Mouse (Mus musculus) limb, embryonic 11.5 days (tissue): Measurements from ENCODE around the gene Pitpnc1. TPM values are rescaled to one million over a fixed set of nuclear protein-coding genes. Genes with fewer than 3 reads are reported as not detected.

Experiments
- ATAC-seq: fragments of 200-750 bp; cut with Nextera tagmentation; 2 replicates; pipeline ENCODE4 v1.8.0; 2017; ENCODE audit warnings: low read depth; ENCODE audit not compliant: insufficient number of reproducible peaks, low FRiP score, low TSS enrichment
- DNase-seq: peaks from one replicate; pipeline ENCODE4 v3.0.0-alpha.2; 2015; ENCODE audit warnings: low spot score
- H3K27ac ChIP-seq: fragments of 300-500 bp; sonication (generic); replicated peaks from 2 replicates; pipeline ENCODE4 v1.5.1; 2014; ENCODE audit warnings: low read depth, mild to moderate bottlenecking, low read length
- H3K27me3 ChIP-seq: fragments of 300-500 bp; sonication (generic); 2 replicates; pipeline ENCODE4 v1.6.1; 2014; ENCODE audit warnings: mild to moderate bottlenecking, low read length, mixed read lengths; ENCODE audit not compliant: control insufficient read depth, insufficient read depth
- H3K36me3 ChIP-seq: fragments of 300-500 bp; sonication (generic); 2 replicates; pipeline ENCODE4 v1.6.1; 2014; ENCODE audit warnings: mild to moderate bottlenecking, low read length, moderate library complexity, mixed read lengths; ENCODE audit not compliant: control insufficient read depth, insufficient read depth
- H3K4me1 ChIP-seq: fragments of 300-500 bp; sonication (generic); 2 replicates; pipeline ENCODE4 v1.6.1; 2014; ENCODE audit warnings: low read length, mixed read lengths; ENCODE audit not compliant: control insufficient read depth, insufficient read depth
- H3K4me2 ChIP-seq: fragments of 300-500 bp; sonication (generic); 2 replicates; pipeline ENCODE4 v1.6.1; 2014; ENCODE audit warnings: low read depth, mild to moderate bottlenecking, moderate library complexity; ENCODE audit not compliant: severe bottlenecking
- H3K4me3 ChIP-seq: fragments of 300-500 bp; sonication (generic); 2 replicates; pipeline ENCODE4 v1.5.1; 2014; ENCODE audit warnings: low read depth, low read length
- H3K9ac ChIP-seq: fragments of 300-500 bp; sonication (generic); 2 replicates; pipeline ENCODE4 v1.6.1; 2014; ENCODE audit warnings: mild to moderate bottlenecking, low read length
- H3K9me3 ChIP-seq: fragments of 300-500 bp; sonication (generic); 2 replicates; pipeline ENCODE4 v1.6.1; 2016; ENCODE audit warnings: low read length; ENCODE audit not compliant: control insufficient read depth
- WGBS: fragments of 180-500 bp; shearing (Covaris S2); extraction: QIAGEN DNeasy Blood & Tissue Kit; methylation state at CpG from one replicate; pipeline ENCODE4 v1.1.7; 2014; 5-methylcytosine and 5-hydroxymethylcytosine counted together
- polyA plus RNA-seq: library from polyadenylated mRNA; unstranded; fragments of >200 nt; fragmentation: Nextera tagmentation; extraction: Ambion mirVana; gene quantifications from 2 replicates; pipeline ENCODE4 v1.2.1, GENCODE M21; 2014

Gene Pitpnc1
- polyA plus RNA-seq, 1 experiment from 2014 or later: 35.3 TPM

DNA sequence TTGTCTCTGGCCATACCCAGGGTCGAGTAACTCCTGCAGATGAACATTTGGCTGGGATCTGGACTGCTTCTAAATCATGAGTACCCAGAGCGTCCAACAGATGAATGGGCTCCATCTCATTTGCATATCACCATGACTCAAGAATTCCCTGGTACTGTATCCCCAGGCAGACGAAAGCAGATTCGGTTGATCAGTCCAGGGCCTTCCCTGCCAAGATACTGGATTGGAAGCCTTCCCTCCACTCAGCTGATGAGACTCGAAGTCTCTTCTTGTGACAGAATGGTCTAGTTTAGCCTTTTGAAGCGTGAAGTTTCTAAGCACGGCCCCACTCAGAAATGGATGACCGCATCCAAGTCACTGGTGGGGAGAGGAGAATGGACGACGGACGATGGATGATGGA, 134.7 kb downstream of the Pitpnc1 start:
- no peak overlapping the region for H3K9ac ChIP-seq
- no peaks in the 10 kb centered on the region for H3K27me3 ChIP-seq
- H3K4me2 ChIP-seq: no peak overlapping the region
- H3K36me3 ChIP-seq: no peaks in the 10 kb centered on the region
- no peak overlapping the region for H3K27ac ChIP-seq
- H3K4me1 ChIP-seq: peaks cover 7% of the 10 kb centered on the region
- no peak overlapping the region for H3K4me3 ChIP-seq
- DNase-seq: no peak
- WGBS: 94% methylated on average over 11 of the region's 11 CpGs
- no peaks in the 10 kb centered on the region for H3K9me3 ChIP-seq
- ATAC-seq: no peak

DNA sequence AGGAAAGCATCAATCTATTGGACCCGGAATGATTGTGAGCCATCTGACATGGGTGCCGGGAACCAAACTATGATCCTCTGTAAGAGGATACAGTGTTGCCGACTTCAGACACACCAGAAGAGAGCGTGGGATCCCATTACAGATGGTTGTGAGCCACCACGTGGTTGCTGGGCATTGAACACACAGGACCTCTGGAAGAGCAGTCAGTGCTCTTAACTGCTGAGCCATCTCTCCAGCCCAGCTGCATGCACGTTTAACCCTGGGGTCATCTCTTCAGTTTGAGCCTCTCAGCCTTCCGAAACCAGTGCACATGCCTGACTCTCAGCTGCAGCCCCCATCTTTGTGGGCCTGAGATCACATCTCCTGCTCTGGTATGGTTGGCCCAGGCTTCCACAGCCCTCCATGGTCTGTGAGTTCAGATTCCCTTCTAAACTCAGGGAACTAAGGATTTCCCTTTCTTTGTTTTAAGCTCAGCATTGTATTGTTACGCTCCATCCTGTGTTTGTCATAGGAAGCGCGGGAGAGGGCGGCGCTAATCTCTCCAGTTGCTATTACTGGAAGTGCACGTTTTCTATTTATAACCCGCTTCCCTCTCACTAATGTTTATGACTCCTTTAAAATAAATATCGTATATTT, 135.5 kb downstream of the Pitpnc1 start:
- DNase-seq (no peak), ATAC-seq (no peak)
- 83% methylated on average over 15 of the region's 15 CpGs for WGBS
- no peaks in the 10 kb centered on the region for H3K36me3 ChIP-seq
- no peak overlapping the region for H3K9ac ChIP-seq
- H3K9me3 ChIP-seq: no peaks in the 10 kb centered on the region
- no peaks in the 10 kb centered on the region for H3K27me3 ChIP-seq
- H3K4me3 ChIP-seq: no peak overlapping the region
- H3K27ac ChIP-seq: no peak overlapping the region
- peaks cover 7% of the 10 kb centered on the region for H3K4me1 ChIP-seq
- H3K4me2 ChIP-seq: no peak overlapping the region

DNA sequence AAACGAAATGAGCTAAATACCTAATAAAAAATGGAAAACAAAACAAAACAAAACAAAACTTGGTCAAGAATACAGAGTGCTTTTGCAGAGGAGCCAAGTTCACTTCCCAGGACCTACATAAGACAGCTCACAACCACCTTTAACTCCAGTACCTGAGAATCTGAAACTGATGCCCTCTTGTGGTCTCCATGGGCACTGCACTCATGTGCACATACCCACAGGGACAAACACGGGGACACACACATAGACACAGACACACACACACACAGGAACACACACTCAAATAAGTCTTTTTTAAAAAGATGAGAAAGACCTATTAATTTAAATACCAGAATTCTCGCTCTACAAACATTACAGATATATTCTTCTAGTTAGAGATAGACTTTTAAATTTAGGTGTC, 137.6 kb downstream of the Pitpnc1 start:
- Histone ChIP-seq H3K4me2 (no peak overlapping the region), H3K36me3 (no peaks in the 10 kb centered on the region), H3K4me1 (peaks cover 7% of the 10 kb centered on the region), H3K9ac (no peak overlapping the region), H3K9me3 (no peaks in the 10 kb centered on the region), H3K27ac (no peak overlapping the region), H3K4me3 (no peak overlapping the region), H3K27me3 (no peaks in the 10 kb centered on the region)
- ATAC-seq: no peak
- WGBS: 94% methylated on average over 3 of the region's 3 CpGs
- DNase-seq: no peak

DNA sequence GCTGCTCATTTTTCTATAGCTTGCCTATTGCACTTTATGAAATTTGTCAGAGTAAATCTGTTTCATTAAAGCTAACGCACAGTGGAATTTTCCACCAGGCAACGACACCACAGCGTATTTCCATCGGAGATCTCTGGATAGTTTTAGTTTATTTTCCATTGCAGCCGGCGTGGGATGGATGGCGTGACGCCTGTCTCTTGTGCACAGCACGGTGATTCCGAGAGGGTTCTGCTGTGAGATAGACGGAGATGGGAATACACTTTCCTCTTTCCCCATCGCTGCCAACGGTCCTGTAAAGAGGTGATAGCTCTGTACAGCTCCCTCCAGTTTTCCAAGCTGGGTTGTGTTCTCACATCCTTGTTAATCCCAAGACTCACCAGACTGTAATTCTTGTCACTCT, 138.2 kb downstream of the Pitpnc1 start:
- ATAC-seq (no peak), DNase-seq (no peak)
- no peaks in the 10 kb centered on the region for H3K9me3 ChIP-seq
- no peak overlapping the region for H3K4me3 ChIP-seq
- no peak overlapping the region for H3K27ac ChIP-seq
- H3K4me1 ChIP-seq: peaks cover 2% of the 10 kb centered on the region
- 95% methylated on average over 13 of the region's 13 CpGs for WGBS
- no peaks in the 10 kb centered on the region for H3K36me3 ChIP-seq
- H3K4me2 ChIP-seq: no peak overlapping the region
- H3K27me3 ChIP-seq: no peaks in the 10 kb centered on the region
- no peak overlapping the region for H3K9ac ChIP-seq

DNA sequence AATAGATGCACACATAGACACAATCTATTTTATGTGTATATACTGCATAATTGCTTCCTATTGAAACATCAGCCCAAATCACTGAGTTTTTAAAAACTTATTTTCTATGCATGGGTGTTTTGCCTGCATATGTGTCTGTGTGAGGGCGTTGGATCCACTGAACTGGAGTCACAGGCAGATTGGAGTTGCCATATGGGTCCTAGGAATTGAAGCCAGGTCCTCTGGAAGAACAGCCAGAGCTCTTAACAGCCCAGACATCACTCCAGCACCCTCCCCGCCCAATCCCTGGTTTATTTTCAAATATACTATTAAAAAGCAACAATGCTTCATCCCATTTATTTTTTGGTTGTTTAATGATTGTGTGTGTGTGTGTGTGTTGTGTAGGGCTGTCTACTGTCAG, 139.1 kb downstream of the Pitpnc1 start:
- WGBS: 90% methylated on average over 2 of the region's 2 CpGs
- no peaks in the 10 kb centered on the region for H3K36me3 ChIP-seq
- no peak overlapping the region for H3K4me3 ChIP-seq
- no peak overlapping the region for H3K9ac ChIP-seq
- H3K27me3 ChIP-seq: no peaks in the 10 kb centered on the region
- no peak for DNase-seq
- no peak overlapping the region for H3K4me2 ChIP-seq
- ATAC-seq: no peak
- no peaks in the 10 kb centered on the region for H3K4me1 ChIP-seq
- no peaks in the 10 kb centered on the region for H3K9me3 ChIP-seq
- H3K27ac ChIP-seq: no peak overlapping the region

DNA sequence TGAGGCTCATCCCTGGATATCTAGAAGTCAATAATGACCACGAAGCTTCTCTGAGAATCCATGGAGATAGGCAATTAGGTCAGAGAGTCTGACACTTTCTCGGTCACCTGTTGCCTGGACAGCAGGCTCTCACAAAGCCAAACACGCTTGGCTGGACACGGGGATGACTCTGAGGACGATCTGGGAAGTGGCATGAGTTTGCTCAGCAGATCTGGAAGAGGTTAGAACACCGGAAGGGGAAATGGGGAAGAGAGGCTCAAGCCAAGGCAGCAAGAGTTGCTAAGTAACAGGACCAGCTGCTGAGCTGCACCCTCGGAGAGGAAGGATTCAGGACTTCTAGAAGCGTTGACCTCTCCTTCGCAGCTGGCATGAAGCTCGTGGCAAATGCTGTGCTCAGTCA, 143.2 kb downstream of the Pitpnc1 start:
- no peak overlapping the region for H3K4me3 ChIP-seq
- H3K27ac ChIP-seq: no peak overlapping the region
- H3K9ac ChIP-seq: no peak overlapping the region
- H3K27me3 ChIP-seq: no peaks in the 10 kb centered on the region
- H3K4me2 ChIP-seq: no peak overlapping the region
- ATAC-seq (no peak), DNase-seq (no peak)
- no peaks in the 10 kb centered on the region for H3K36me3 ChIP-seq
- 89% methylated on average over 10 of the region's 10 CpGs for WGBS
- H3K4me1 ChIP-seq: no peaks in the 10 kb centered on the region
- H3K9me3 ChIP-seq: no peaks in the 10 kb centered on the region

DNA sequence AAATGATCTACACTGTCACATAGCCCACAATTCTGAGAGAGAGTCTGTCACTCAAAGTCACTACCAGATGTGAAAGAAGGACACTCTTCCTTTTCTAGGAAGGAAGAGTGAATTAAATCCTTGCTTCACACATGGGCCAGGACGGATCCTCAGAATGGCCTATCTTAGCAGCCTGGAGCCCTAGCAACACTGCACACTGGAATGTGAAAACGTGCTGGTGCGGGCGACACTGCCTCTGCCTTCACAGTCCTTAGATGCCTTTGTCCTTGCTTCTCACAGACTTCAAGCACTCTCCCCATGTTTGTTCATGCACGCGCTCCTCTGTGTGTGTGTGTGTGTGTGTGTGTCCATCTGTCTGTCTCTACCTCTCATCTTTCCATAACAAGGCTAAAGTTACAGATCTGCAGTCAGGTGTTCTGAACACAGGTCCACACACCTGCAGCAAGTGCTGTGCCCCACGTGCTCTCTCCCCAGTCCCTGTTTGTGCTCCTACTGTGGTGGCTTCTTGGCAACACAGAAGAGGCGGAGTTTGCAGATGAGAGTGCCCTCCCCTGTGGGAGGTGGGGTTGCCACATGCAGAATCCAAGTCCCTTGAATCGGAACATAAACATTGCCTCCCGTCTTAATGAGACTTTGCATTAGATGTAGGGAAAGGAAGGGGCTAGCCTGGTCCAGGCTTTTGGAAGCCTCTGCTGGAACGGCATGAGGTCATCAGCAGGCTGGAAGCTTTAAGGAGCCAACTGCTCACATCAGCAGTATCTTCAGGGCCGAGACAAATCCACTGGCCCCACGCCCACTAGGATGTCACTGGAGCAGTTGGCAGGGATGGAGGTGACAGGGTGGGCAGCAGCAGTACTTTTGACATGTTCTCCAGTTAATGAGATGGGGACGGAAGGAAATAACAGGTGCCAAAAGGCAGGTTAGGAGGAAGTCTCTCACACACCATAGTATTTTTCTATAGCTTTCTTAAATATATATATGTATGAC, 144.5 kb downstream of the Pitpnc1 start:
- Histone ChIP-seq H3K27me3 (no peaks in the 10 kb centered on the region), H3K36me3 (no peaks in the 10 kb centered on the region), H3K4me1 (no peaks in the 10 kb centered on the region), H3K4me3 (no peak overlapping the region), H3K9ac (no peak overlapping the region), H3K4me2 (no peak overlapping the region), H3K9me3 (no peaks in the 10 kb centered on the region), H3K27ac (no peak overlapping the region)
- DNase-seq (no peak), ATAC-seq (no peak)
- WGBS: 70% methylated on average over 14 of the region's 14 CpGs

DNA sequence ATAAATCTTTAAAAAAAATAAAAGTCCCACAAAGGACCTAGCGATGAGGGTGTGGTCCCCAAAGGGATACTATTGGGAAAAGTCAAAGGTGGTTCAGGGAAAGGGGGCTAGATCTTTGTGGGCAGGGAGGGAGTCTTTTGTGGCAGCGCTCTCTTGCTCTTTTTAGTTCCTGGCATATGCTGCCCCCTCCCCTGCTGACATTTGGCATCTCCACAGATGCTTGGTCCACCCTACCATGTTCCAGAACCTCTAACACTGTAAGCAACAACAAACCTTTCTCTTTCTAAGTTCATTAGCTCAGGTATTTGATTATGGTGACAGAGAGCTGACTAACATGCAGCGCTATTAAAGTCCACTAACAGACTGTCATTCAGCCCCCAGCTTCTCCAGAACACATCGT, 145.3 kb downstream of the Pitpnc1 start:
- Histone ChIP-seq H3K9me3 (no peaks in the 10 kb centered on the region), H3K4me3 (no peak overlapping the region), H3K4me1 (no peaks in the 10 kb centered on the region), H3K36me3 (no peaks in the 10 kb centered on the region), H3K27me3 (no peaks in the 10 kb centered on the region), H3K4me2 (no peak overlapping the region), H3K9ac (no peak overlapping the region), H3K27ac (no peak overlapping the region)
- no peak for DNase-seq
- no peak for ATAC-seq
- 90% methylated on average over 4 of the region's 4 CpGs for WGBS
